Mouse (Mus musculus) lung, postnatal 0 days (tissue): ENCODE results near the gene Mdm2. TPM values are rescaled to one million over a fixed set of nuclear protein-coding genes. Genes with fewer than 3 reads are reported as not detected.

Experiments
- ATAC-seq: fragments of 200-750 bp; cut with Nextera tagmentation; 2 replicates; pipeline ENCODE4 v1.8.0; 2017; ENCODE audit warnings: moderate library complexity
- DNase-seq: peaks from one replicate; pipeline ENCODE4 v3.0.0-alpha.2; 2016; ENCODE audit warnings: low spot score
- H3K27ac ChIP-seq: fragments of 300-500 bp; sonication (generic); 2 replicates; pipeline ENCODE4 v1.5.1; 2014; ENCODE audit warnings: antibody characterized with exemption, mild to moderate bottlenecking, low read length, mixed read lengths
- H3K27me3 ChIP-seq: fragments of 300-500 bp; sonication (generic); replicated peaks from 2 replicates; pipeline ENCODE4 v1.6.1; 2014; ENCODE audit warnings: low read length, mixed read lengths; ENCODE audit not compliant: insufficient read depth
- H3K36me3 ChIP-seq: fragments of 300-500 bp; sonication (generic); 2 replicates; pipeline ENCODE4 v1.6.1; 2014; ENCODE audit warnings: low read length, mixed read lengths; ENCODE audit not compliant: insufficient read depth
- H3K4me1 ChIP-seq: fragments of 300-500 bp; sonication (generic); 2 replicates; pipeline ENCODE4 v1.6.1; 2014; ENCODE audit warnings: antibody characterized with exemption, low read depth, low read length, mixed read lengths; ENCODE audit not compliant: insufficient read depth
- H3K4me2 ChIP-seq: fragments of 300-500 bp; sonication (generic); replicated peaks from 2 replicates; pipeline ENCODE4 v1.6.1; 2014; ENCODE audit warnings: low read depth, mild to moderate bottlenecking, low read length, moderate library complexity, mixed read lengths
- H3K4me3 ChIP-seq: fragments of 300-500 bp; sonication (generic); 2 replicates; pipeline ENCODE4 v1.5.1; 2014; ENCODE audit warnings: low read depth, low read length
- H3K9ac ChIP-seq: fragments of 300-500 bp; sonication (generic); replicated peaks from 2 replicates; pipeline ENCODE4 v1.6.1; 2014; ENCODE audit warnings: low read depth, mild to moderate bottlenecking
- H3K9me3 ChIP-seq: fragments of 300-500 bp; sonication (generic); 2 replicates; pipeline ENCODE4 v1.6.1; 2016; ENCODE audit warnings: low read length, mixed read lengths
- CTCF ChIP-seq: IDR thresholded peaks from 2 replicates; pipeline ENCODE4 v1.5.1; 2016; ENCODE audit warnings: antibody characterized with exemption, mild to moderate bottlenecking
- EP300 ChIP-seq: IDR thresholded peaks from 2 replicates; pipeline ENCODE4 v1.6.1; 2016; ENCODE audit warnings: antibody characterized with exemption, mild to moderate bottlenecking, control low read depth
- WGBS: fragments of 180-500 bp; shearing (Covaris S2); extraction: QIAGEN DNeasy Blood & Tissue Kit; methylation state at CpG from one replicate; pipeline ENCODE4 v1.1.7; 2014; 5-methylcytosine and 5-hydroxymethylcytosine counted together
- polyA plus RNA-seq: library from polyadenylated mRNA; unstranded; fragments of >200 nt; fragmentation: Nextera tagmentation; extraction: Ambion mirVana; gene quantifications from 2 replicates; pipeline ENCODE4 v1.2.1, GENCODE M21; 2015

Mdm2 gene
- polyA plus RNA-seq, 1 experiment from 2014 or later, result 22.7 TPM

DNA sequence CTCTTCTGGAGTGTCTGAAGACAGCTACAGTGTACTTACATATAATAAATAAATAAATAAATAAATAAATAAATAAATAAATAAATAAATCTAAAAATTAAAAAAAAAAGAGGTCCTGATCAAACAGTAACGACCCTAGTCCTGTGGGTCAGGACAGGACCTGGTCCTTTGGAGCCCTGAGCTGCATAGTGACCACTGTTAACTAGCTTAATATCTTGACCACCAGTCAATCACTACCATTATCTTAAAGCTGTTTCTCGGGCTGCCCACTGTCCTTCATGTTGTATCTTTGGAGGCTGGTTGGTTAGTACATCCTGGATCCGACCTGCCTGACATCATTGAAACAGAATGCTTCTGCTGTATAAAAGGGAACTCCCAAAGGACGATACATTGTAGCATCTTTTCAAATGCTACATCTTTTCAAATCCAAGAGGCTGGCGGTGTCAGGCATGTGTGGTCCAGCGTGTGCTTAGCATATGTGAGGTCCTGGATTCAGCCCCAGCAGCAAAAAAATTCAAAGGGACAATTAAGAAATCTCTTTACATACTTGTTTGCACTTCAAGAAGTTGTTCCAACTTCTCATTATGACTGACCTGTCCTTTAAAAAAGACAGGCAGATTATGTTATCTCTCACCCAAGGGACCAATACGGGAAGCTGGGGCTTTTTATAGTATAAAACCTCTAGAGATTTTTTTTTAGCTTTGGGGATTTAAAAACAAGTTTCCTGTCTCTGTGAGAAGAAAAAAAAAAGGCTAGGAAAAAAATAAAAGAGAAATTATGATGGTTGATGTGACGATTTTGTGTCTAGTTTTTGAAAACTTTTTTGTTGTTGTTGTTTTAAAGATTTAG lies 57.4 kb downstream of the Mdm2 start:
- WGBS, result 80% methylated on average over 8 of the region's 8 CpGs
- Histone ChIP-seq H3K4me1 (no peaks in the 10 kb centered on the region), H3K27me3 (no peaks in the 10 kb centered on the region), H3K4me2 (no peak overlapping the region), H3K9ac (no peak overlapping the region), H3K36me3 (no peaks in the 10 kb centered on the region), H3K4me3 (no peak overlapping the region), H3K27ac (no peak overlapping the region), H3K9me3 (no peaks in the 10 kb centered on the region)
- ATAC-seq, result no peak
- no peak for DNase-seq
- TF ChIP-seq EP300, result no peak
- no peak for TF ChIP-seq CTCF

DNA sequence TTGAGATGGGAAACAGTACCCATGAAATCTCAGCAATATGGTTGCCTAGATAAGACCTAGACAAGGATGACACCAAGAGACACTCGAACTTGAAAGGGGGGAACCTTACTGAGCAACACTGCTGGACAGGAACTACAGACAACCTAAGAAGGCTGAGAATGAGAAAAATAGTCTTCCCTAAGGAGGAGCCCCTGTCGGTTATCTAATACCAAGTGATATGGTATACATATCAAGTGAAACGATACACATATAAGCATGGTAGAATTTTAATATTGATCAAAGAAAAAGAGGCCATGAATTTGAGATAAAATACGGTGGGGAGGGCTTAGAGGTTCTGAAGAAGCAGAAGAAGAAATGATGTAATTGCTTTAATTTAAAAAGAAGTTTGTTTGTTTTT lies 58.2 kb downstream of the Mdm2 start:
- H3K9ac ChIP-seq, result no peak overlapping the region
- H3K9me3 ChIP-seq, result no peaks in the 10 kb centered on the region
- no peaks in the 10 kb centered on the region for H3K36me3 ChIP-seq
- H3K27ac ChIP-seq, result no peak overlapping the region
- H3K4me2 ChIP-seq, result no peak overlapping the region
- H3K4me3 ChIP-seq, result no peak overlapping the region
- TF ChIP-seq CTCF (no peak), EP300 (no peak)
- H3K27me3 ChIP-seq, result no peaks in the 10 kb centered on the region
- no peaks in the 10 kb centered on the region for H3K4me1 ChIP-seq
- 91% methylated on average over 4 of the region's 4 CpGs for WGBS
- no peak for DNase-seq
- no peak for ATAC-seq

DNA sequence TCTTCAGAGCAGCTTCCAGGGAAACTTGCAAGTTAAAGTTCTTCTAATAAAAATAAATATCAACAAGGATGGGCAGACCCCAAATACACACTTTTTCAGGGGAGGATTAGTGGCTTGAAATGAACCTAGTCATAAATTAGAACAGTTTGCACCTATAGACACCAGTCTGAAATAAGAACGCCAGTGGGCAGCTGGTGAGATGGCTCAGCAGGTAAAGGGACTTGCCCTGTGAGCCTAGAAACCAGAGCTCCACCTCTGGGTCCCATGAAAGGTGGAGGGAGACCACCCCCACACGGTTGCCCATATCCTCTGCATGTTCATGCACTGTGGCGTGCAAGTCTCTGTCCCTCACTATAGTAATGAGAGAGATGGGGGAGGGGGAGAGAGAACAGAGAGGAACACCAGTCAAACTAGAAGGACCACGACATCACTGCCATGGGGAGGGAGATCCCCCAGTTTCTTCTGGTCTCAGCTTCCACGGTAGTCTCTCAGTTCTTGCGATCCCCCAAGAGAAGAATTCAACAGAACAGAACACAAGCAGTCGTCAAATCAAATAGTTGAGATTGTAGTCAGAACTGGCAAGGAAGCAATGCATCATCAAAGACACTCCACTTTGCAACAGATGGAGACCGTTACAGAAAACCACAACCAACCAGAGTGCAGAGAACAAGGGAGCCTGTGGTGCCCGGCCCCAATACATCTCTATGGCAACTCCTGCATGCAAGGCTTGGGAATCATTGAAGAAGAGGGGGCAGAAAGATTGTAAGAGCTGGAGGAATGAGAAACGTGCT lies 58.8 kb downstream of the Mdm2 start:
- Histone ChIP-seq H3K36me3 (no peaks in the 10 kb centered on the region), H3K9me3 (no peaks in the 10 kb centered on the region), H3K27ac (no peak overlapping the region), H3K4me2 (no peak overlapping the region), H3K4me1 (no peaks in the 10 kb centered on the region), H3K27me3 (no peaks in the 10 kb centered on the region), H3K9ac (no peak overlapping the region), H3K4me3 (no peak overlapping the region)
- ATAC-seq (no peak), DNase-seq (no peak)
- no peak for TF ChIP-seq CTCF
- TF ChIP-seq EP300, result no peak
- WGBS, result 63% methylated on average over 10 of the region's 10 CpGs

DNA sequence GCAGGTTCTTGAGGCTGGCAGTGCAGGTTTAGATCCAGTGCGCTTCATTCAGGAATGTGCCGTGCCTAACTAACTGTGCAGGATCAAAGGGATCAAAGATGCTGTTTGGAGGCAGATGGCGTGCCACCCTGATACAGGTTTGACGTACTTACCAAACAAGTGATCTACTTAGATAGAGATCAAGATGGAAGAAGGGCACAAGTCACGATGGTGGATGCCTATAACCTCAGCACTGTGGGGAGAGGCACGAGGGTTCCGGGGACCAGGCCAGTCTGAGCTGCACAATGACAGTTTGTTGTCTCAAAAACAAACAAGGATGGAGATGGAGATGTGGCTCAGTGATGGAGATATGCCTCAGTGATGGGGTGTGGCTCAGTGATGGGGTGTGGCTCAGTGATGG lies 59.8 kb downstream of the Mdm2 start:
- no peak for ATAC-seq
- no peak overlapping the region for H3K4me2 ChIP-seq
- TF ChIP-seq CTCF (no peak), EP300 (no peak)
- H3K9ac ChIP-seq, result no peak overlapping the region
- no peaks in the 10 kb centered on the region for H3K27me3 ChIP-seq
- H3K4me1 ChIP-seq, result no peaks in the 10 kb centered on the region
- DNase-seq, result no peak
- 82% methylated on average over 7 of the region's 7 CpGs for WGBS
- H3K9me3 ChIP-seq, result no peaks in the 10 kb centered on the region
- H3K36me3 ChIP-seq, result no peaks in the 10 kb centered on the region
- no peak overlapping the region for H3K4me3 ChIP-seq
- no peak overlapping the region for H3K27ac ChIP-seq

DNA sequence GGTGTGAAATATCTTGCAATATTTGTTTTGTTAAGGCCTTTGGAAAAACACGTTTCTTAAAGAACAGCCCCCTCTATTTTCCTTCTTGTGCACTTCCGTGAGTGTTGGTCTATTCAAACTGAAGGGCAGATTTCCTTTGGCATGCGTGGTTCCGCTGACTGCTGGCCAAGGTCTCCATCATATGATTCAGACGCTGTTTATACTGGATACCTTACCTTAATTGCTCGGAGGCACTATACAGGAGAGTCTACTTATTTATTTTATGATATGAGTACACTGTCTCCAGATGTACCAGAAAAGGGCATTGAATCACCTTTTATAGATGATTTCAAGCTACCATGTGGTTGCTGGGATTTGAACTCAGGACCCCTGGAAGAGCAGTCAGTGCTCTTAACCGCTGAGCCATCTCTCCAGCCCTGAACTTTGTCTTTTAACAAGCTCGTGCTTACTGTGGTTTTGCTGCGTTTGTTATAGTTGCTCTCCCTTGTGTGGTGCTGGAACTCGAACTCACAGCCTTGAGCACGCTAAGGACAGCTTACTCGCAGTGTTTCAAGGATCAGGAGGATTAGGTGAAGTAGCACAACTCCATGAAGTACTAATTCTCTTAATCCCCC lies 60.4 kb downstream of the Mdm2 start:
- WGBS, result 73% methylated on average over 12 of the region's 12 CpGs
- Histone ChIP-seq H3K27ac (no peak overlapping the region), H3K27me3 (no peaks in the 10 kb centered on the region), H3K9me3 (no peaks in the 10 kb centered on the region), H3K36me3 (no peaks in the 10 kb centered on the region), H3K4me1 (no peaks in the 10 kb centered on the region), H3K4me2 (no peak overlapping the region), H3K9ac (no peak overlapping the region), H3K4me3 (no peak overlapping the region)
- peak; percentile 73; the same call in 1 of the 2 replicates for TF ChIP-seq EP300
- no peak for TF ChIP-seq CTCF
- no peak; the same call in 1 of the 2 replicates for ATAC-seq
- DNase-seq, result no peak
